Mouse (Mus musculus) NIH3T3 (cell line): ENCODE results near the gene Eno2.
A peak's percentile ranks its signal among the peaks of the same experiment; 100 is the strongest.
"Not testable (repeated sequence)": the region's sequence is repeated elsewhere in the genome, so short reads cannot be mapped to it uniquely, and the experiment has no call there.

Experiments used
- DNase-seq: peaks from one replicate; pipeline ENCODE4 v3.0.0-alpha.2; 2012; ENCODE audit warnings: low read depth

The Eno2 gene

GRCm38 (mm10) chr6:124769101-124769765 lies at the start of gene Eno2:
Gene Eno2, minus strand, starts transcription at chr6:124769673.
- peak; percentile 92 for DNase-seq

- DNase-seq, result no peak
These were observed 48.5 kb upstream of the Eno2 start for GRCm38 (mm10) chr6:124817971-124818370.

DNA sequence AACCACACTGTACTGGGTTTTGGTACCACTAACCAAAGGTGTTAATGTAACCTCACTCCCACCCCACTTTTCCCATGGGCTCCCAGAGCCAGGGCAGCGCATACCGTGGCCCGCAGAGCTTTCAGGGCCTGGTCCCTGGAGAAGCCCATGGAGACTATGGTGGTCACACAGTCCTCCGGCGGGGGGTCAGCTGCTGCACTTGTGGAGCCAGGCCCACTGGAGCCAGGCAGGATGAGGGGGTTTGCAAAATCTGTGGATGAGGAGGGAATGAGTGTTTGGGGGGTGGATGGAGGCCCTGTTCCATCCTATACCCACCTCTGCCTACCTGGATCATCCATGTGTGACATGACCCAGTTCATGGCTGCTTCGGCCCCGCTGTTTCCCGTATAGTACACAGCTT lies 48.1 kb upstream of the Eno2 start:
- DNase-seq, result no peak

DNA sequence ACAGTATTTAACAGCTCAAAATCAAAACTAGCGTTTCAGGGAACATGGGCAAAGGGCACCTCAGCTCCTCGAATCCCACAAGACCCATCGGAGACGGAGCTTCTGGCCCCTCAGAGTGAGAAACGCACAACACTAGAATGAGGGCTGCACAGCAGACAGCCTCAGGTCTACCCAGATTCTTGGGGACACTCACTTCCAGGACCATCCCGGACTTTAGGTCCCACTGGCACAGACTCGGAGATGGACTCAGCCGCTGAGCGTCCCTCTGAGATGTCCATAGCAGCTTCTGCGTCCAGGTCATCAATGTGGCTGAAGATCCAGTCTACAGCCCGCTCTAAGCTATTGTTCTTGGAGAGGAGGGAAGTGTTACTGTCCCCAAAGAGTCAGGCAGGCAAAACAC lies 47.7 kb upstream of the Eno2 start:
- DNase-seq, result no peak

- no peak for DNase-seq
These were observed 47.1 kb upstream of the Eno2 start for GRCm38 (mm10) chr6:124816611-124817010.

GRCm38 (mm10) chr6:124814858-124815774 lies 45.6 kb upstream of the Eno2 start:
- no peak for DNase-seq

DNA sequence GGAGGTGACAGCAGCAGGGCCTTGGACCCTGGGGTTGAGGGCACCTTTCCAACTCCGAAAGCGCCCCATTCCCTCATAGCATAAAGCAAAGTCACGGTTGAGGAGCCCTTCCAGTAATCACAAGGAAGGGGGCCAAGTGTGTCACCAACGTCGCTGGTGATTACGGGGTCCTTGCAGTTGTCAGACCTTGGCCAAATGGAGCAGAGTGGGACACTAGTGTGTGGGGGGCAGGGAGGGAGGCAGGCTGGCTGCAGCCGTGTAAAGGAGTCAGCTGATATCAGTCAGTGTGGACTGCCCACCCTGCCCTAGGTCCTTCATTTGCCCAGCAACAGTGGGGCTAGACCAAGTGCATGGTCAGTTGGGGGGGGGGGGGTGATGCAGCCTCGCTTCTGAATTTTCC lies 45.0 kb upstream of the Eno2 start:
- no peak for DNase-seq

- DNase-seq, result peak; percentile 97
These were observed 44.5 kb upstream of the Eno2 start, which contains the start of gene Tpi1 for GRCm38 (mm10) chr6:124813933-124814332. Gene Tpi1, minus strand, starts transcription at chr6:124814296.

- peak; percentile 83 for DNase-seq
These were observed 44.0 kb upstream of the Eno2 start for GRCm38 (mm10) chr6:124813496-124813895.

- no peak for DNase-seq
These were observed 43.4 kb upstream of the Eno2 start for GRCm38 (mm10) chr6:124812848-124813247.

DNA sequence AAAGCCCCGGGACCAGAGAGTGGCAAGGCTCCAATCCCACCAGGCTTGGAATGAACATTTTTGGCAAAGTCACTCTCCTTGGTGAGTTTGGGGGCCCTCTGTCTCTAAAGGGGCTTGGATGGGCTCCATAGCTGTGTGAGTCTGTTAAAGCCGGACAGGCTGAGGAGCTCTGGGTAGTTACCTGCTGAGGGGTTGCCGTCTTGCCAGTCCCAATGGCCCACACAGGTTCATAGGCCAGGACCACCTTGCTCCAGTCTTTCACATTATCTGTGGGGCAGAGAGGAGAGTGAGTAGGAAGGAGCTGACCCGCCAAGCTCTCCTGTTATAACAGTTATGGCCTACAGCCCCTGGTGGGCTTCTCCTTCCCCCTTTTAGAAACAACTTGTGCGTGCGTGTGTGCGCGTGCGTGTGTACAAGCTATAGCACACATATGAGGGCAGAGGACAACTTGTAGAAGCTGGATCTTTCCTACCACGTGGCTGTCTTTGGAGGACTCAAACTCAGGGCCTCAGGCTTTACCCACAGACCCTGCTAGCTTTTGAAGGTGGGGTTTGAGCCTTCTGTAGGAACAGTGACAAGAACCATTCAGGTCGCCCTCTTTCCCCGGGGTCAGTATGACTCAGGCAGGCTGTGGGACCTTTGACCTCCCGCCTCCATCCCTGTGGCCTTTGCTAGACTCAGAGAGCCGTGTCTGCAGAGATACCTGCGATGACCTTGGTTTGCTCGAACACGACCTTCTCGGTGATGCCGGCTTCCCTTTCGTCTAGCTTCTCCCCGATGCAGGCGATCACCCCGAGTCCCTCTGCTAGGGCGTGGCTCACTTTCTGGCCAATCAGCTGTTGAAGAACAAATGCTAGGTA lies 42.5 kb upstream of the Eno2 start:
- DNase-seq, result no peak

DNA sequence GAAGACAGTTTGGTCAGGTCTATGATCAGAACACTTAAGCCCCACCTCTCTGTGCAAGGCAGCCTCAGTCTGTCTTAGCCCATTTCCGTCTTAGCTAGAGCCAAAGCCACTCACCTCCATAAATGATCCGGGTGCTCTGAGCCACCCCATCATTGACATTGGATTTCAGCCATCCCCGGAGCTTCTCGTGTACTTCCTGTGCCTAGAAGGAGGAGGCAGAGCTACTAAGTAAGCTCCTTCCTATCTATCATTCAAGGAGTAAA lies 41.9 kb upstream of the Eno2 start:
- DNase-seq, result no peak

DNA sequence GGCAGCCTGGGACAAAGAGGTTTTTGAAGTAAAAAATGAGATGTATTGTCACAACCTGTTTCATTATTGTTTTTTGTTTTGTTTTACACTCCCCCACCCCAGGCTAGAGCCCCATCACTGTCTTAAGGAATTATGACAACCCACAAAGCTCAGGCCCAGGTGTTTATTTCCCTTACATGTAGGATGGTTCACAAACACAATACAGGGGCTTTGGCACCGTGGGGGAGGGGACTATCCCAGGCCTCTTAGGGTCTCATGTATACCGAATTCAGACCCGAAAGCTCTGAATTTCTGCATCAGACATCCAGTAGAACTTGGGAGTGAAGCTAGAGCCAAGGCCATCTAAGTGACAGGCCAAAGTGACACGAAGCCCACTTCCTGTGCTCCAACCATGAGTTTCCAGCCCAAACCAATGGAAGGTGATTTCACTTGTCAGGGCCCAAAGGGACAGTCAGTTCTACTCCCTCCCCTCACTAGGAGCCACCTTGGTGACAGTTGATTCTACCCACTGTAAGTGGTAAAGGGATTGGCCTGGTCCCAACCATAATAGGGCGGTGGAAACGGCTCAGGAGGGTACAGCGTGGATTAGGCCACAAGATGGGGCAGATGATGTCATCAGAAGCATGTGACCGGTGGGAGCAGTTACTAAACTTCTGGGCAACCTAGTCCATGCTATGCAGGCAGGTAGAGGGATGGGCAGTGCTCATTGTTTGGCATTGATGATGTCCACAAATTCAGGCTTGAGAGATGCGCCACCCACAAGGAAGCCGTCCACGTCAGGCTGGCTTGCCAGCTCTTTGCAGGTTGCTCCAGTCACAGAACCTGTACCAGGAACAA lies 41.3 kb upstream of the Eno2 start:
- DNase-seq, result not testable (repeated sequence)

DNA sequence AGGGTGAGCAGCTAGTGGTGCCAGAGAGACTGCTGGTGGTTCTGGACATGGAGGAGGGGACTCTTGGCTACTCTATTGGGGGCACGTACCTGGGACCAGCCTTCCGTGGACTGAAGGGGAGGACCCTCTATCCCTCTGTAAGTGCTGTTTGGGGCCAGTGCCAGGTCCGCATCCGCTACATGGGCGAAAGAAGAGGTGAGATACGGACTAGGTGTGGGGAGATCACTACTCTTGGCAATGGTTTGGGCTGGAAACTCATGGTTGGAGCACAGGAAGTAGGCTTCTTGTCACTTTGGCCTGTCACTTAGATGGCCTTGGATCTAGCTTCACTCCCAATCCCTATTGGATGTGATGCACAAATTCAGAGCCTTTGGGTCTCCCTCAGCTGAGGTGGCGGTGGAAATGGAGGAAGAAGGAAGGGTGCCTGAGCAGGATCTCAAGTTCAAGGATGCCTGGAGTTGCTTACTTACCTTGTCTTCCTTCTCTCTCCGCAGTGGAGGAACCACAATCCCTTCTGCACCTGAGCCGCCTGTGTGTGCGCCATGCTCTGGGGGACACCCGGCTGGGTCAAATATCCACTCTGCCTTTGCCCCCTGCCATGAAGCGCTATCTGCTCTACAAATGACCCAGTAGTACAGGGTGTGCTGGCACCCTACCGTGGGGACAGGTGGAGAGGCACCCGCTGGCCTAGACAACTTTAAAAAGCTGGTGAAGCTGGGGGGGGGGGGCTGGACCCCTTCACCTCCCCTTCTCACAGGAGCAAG lies 40.5 kb upstream of the Eno2 start:
- no peak for DNase-seq

DNA sequence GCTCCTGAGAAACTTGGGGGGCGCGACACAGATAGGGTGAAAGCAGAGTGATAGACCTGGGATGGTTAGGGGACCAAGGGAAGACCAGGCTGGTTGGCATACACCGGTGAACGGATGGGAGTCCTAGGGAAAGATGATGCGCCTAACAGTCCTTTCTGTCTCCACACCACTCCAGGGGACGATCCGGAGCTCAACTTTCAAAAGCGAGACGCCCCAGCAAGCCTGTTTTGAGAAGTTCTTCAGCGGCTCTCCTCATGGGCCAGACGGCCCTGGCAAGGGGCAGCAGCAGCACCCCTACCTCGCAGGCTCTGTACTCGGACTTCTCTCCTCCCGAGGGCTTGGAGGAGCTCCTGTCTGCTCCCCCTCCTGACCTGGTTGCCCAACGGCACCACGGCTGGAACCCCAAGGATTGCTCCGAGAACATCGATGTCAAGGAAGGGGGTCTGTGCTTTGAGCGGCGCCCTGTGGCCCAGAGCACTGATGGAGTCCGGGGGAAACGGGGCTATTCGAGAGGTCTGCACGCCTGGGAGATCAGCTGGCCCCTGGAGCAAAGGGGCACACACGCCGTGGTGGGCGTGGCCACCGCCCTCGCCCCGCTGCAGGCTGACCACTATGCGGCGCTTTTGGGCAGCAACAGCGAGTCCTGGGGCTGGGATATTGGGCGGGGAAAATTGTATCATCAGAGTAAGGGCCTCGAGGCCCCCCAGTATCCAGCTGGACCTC lies 39.7 kb upstream of the Eno2 start:
- peak; percentile 96 for DNase-seq

DNA sequence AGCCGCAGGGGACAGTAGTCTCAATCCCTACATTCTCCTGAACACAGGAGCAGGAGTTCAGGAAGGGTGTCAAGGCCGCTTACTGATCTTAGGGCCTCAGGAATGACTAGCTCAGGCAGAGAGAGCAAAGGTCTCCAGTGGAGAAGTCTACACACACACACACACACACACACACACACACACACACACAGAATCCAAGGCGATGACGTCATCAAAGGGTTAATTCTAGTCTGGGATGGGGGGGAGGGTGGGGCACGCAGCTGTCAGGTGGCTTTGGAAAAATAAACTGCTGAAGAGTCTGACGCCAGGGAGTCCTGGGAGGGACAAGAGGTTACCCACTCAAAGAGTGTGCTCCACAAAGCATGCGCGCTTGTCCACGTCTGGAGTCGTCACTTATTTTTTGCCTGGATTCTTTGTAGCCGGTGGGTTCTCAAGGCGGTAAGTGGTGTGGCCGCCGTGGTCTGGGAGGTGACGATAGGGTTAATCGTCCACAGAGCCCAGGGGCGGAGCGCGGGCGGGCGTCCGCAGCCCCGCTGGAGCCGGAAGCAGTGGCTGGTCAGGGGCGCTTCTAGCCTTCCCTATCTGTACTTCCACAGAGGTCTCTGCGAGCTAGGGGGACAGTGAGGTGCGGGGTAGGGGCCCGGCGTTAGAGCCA lies 39.0 kb upstream of the Eno2 start, which contains the start of gene Spsb2:
Spsb2 (plus strand) TSS at position 304 of the 655 bp plus-strand sequence.
- DNase-seq, result peak; percentile 91

- no peak for DNase-seq
These were observed 38.5 kb upstream of the Eno2 start for GRCm38 (mm10) chr6:124807986-124808357.

DNA sequence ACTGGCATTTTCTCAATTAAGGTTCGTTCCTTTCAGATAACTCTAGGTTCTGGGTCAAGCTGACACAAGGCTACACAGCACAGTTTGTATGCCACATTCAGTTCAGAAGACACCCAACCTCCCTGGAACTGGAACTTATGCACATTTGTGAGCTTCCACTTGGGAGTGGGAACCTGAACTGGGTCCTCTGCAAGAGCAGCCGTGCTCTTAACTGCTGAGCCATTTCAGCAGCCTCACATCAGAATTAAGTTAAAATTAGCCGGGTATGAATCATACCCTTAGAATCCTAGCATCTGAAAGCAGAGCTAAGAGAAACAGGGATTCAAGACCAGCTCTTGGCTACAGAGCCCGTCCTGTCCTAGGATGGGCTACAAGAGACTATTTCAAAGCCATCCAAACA lies 37.9 kb upstream of the Eno2 start:
- peak; percentile 76 for DNase-seq

- no peak for DNase-seq
These were observed 37.1 kb upstream of the Eno2 start for GRCm38 (mm10) chr6:124806446-124807140.
